Mouse (Mus musculus) bone marrow, adult 2 months (tissue): Measurements from ENCODE around the gene Erh. TPM values are rescaled to one million over a fixed set of nuclear protein-coding genes. Genes with fewer than 3 reads are reported as not detected.

Experiments used
- H3K27ac ChIP-seq: fragments of 200-500 bp; 2 replicates; pipeline ENCODE4 v1.5.1; 2012; ENCODE audit warnings: low read depth, mild to moderate bottlenecking, control low read depth, inconsistent platforms, low read length; ENCODE audit not compliant: control insufficient read depth, poor library complexity, insufficient read depth
- H3K4me1 ChIP-seq: fragments of 200-500 bp; 2 replicates; pipeline ENCODE4 v1.6.1; 2011; ENCODE audit warnings: low read length; ENCODE audit not compliant: control insufficient read depth, insufficient read depth
- H3K4me3 ChIP-seq: fragments of 200-500 bp; replicated peaks from 2 replicates; pipeline ENCODE3; 2011; ENCODE audit warnings: mild to moderate bottlenecking, low read depth, low read length, control low read depth; ENCODE audit not compliant: control insufficient read depth
- CTCF ChIP-seq: fragments of 200-500 bp; IDR thresholded peaks from 2 replicates; pipeline ENCODE4 v1.5.1; 2011; ENCODE audit warnings: low read length, control low read depth; ENCODE audit not compliant: control insufficient read depth, insufficient read depth
- POLR2A ChIP-seq: fragments of 200-500 bp; IDR thresholded peaks from 2 replicates; pipeline ENCODE4 v1.6.1; 2011; ENCODE audit warnings: low read depth, mild to moderate bottlenecking, control low read depth, low read length, borderline replicate concordance; ENCODE audit not compliant: control insufficient read depth
- WGBS: fragments of 180-500 bp; shearing (Covaris S2); methylation state at CpG from one replicate; pipeline ENCODE4 v1.1.7; 2018; 5-methylcytosine and 5-hydroxymethylcytosine counted together
- polyA plus RNA-seq: library from polyadenylated mRNA; stranded (reverse); fragments of >200 nt; gene quantifications from 2 replicates; pipeline ENCODE4 v1.2.4, GENCODE M21; 2011; ENCODE audit warnings: low replicate concordance; ENCODE audit not compliant: missing spikeins, insufficient read depth, insufficient read length

The Erh gene
- polyA plus RNA-seq, 1 experiment, result 18.9 TPM

DNA sequence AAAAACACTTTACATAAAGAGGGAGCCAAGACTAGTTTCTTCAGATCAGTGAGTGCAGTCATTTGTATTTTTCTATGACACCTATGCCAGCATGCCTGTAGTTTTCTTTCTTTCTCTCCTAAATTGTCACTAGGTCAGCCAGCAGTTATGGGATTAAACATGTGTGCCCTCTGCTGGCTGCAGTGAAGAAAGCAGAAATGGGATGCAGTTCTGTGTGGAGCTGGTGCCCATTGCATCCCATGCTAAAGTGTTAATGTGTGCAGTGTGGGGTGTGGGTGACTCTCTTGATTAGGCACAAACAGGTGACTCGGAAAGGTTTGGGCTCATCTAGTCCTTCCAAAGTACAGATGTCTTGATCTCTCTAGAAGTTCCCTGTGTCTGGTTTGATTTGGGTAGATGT lies 37.2 kb upstream of the Erh start:
- H3K27ac ChIP-seq, result no peak overlapping the region
- no peaks in the 10 kb centered on the region; the same call in 1 of the 2 replicates for H3K4me1 ChIP-seq
- TF ChIP-seq POLR2A (no peak), CTCF (peak; percentile 43)
- no peak overlapping the region for H3K4me3 ChIP-seq
- WGBS, result 84% methylated on average over 1 of the region's 1 CpGs

DNA sequence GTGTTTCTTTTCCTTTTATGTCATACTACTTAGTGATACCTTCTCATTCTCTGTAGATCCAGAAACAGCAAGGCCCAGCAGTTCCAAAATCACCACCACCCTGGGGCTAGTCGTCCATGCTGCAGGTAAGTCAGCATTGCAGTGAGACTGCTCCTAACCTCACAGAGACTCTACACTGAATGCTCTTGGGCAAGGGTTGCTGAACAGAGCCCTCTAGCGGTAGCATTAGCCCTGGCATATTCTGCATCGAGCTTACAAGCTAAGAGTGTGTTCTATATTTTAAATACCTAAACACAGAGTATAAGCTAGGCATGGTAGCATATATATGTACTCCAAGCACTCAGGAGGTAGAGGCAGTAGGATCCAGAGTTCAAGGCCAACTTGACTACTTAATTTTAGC lies 29.0 kb upstream of the Erh start:
- WGBS, result 8% methylated on average over 3 of the region's 3 CpGs
- no peak overlapping the region for H3K27ac ChIP-seq
- H3K4me1 ChIP-seq, result no peaks in the 10 kb centered on the region
- H3K4me3 ChIP-seq, result no peak overlapping the region
- TF ChIP-seq POLR2A (no peak), CTCF (peak; percentile 66)

DNA sequence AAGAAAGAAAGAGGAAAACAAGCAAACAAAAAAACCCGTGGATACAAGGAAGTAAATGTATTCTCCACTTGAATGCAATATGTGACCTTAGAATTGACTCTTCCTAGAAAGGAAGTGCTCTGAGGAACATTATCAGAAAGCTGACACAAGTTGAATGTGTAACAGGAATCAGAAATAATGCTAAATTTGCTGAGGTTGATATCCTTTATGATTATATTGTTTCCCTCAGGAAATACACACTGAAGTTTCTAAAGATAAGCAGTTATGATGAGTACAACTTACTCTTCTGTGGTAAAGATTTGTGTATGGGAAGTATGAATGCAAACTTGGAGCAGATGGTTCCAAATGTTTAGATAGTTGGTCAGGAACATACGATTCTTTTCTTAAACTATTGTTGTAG lies 24.2 kb upstream of the Erh start:
- H3K4me3 ChIP-seq, result no peak overlapping the region
- WGBS, result 43% methylated on average over 2 of the region's 2 CpGs
- no peak overlapping the region for H3K27ac ChIP-seq
- no peaks in the 10 kb centered on the region for H3K4me1 ChIP-seq
- TF ChIP-seq POLR2A (no peak), CTCF (no peak)

DNA sequence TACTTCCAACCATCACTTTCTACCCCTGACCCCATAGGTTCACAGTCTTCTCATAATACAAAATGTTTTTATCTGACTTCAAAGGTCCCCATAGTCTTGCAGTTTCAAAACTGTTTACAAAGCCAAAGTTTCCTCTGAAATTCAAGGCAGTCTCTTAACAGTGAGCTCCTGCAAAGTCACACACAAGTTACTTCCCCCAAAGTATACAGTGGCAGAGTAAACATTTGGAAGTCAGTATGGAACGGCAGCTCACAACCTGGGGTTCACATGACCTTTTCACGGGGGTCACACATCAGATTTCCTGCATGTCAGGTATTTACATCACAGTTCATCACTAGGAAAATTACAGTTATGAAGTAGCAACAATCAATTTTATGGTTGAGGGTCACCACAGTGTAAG lies 19.8 kb upstream of the Erh start:
- TF ChIP-seq CTCF (no peak), POLR2A (no peak)
- Histone ChIP-seq H3K27ac (no peak overlapping the region), H3K4me1 (no peaks in the 10 kb centered on the region), H3K4me3 (no peak overlapping the region)
- 82% methylated on average over 2 of the region's 2 CpGs for WGBS

DNA sequence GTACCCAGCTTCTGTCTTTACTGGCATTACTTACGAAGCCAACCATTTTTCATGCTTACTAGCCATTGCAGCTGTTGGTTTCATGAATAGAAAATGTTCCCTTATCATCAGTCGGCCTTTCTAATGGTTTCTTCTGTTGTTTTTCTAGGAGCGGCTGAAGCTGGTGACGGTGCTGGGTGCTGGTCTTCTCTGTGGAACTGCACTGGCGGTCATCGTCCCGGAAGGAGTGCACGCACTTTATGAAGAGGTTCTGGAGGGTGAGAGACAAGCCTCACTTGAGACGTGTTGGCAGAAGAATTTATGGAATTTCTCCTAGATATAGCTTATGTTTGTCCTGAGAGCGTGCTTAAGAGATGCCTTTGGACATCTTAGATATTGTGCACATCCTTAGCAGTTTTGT lies 18.2 kb upstream of the Erh start:
- TF ChIP-seq POLR2A (no peak), CTCF (no peak)
- Histone ChIP-seq H3K4me3 (no peak overlapping the region), H3K4me1 (no peaks in the 10 kb centered on the region), H3K27ac (no peak overlapping the region)
- 92% methylated on average over 10 of the region's 10 CpGs for WGBS

DNA sequence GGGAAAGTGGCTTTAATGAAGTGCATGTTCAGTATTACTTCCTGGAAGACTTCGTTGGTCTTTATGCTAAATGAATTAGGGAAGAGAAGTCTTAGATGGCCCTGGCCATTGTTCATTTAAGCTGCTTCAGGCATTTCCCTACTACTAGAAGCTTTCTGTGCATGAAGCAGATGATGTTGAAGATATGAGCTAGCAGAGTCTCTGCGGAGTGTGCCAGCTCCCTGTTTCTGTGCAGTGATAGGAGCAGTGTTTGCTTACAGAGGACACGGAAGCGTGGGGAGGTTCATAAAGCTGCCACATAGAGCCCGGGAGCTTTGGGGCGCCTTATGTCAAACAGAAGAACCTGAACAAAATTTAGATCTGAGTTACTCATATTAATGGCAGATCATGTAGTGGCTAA lies 14.5 kb upstream of the Erh start:
- no peak overlapping the region for H3K27ac ChIP-seq
- TF ChIP-seq CTCF (no peak), POLR2A (no peak)
- no peak overlapping the region for H3K4me3 ChIP-seq
- WGBS, result 59% methylated on average over 6 of the region's 6 CpGs
- no peaks in the 10 kb centered on the region for H3K4me1 ChIP-seq

DNA sequence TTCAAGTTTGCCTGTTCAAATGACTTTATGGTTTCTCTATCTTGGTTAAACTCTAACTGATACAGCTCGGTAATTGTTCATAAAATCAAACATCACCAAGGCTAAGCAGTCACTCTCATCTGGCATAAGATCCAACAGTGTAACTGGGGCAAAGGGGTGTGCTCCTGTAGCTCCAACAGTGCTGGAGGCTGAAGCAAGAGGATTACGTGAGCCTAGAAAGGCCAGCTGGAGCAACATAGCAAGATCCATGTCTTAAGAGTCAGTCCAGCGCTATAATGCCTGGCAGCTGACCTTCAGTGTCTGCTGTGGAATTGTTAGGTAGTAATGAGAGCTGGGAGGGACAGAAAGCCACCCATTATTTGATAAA lies 10.5 kb upstream of the Erh start:
- 93% methylated on average over 3 of the region's 3 CpGs for WGBS
- Histone ChIP-seq H3K4me3 (no peak overlapping the region), H3K27ac (no peak overlapping the region), H3K4me1 (no peaks in the 10 kb centered on the region)
- no peak for TF ChIP-seq POLR2A
- no peak for TF ChIP-seq CTCF

DNA sequence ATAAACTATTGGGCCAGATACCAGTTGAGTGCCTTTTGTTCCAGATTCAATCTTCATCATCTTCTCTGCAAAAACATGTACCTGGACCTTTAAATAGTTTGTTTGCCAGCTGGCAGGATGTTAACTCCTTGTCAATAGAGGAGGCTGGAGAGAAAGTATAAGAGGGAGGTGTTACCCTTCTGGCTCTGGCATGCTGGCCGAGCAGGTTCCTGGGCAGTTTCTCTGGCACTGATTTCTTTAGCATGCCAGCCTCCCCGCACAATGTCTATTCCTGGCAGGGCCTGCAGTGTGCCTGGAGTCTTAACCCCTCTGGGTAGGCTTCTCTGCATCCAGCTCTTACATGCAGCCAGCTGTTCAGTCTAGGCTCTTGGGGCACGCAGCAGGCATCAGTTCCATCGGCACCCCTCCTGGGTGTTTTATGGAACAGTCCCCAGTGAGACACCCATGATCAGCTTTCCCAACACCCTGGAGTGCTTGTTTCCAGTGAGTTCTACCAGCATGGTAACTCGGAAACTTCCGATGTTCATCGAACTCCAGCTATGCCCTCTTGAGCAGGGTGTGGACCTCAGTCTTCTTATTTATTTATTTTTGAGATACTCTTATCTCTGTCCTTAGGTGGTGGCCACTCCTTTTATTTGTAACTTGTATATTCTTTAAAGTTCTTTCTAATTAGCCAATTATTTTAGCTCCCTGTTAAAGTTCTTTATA lies 10.0 kb upstream of the Erh start:
- Histone ChIP-seq H3K27ac (no peak overlapping the region), H3K4me1 (no peaks in the 10 kb centered on the region), H3K4me3 (no peak overlapping the region)
- no peak for TF ChIP-seq CTCF
- TF ChIP-seq POLR2A, result no peak
- 86% methylated on average over 7 of the region's 7 CpGs for WGBS

DNA sequence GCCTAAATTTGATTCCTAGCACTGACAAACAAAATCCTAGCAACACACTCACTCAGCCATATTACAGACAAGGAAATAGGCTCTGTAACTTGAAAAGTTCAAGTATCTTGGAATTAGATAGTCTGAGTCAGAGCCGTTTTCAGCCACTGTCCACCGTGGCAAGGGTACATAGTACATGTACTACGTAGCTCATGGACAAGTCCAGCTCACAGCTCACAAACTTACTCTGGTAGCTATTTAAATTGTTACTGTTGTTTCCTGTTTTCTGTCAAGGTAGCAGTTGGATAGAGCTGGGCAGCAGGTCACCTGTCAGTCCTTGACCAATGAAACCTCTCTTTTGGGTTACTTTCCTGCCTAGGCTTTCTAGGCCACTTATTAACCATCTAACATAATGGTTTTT lies 2.2 kb upstream of the Erh start:
- Histone ChIP-seq H3K4me3 (no peak overlapping the region), H3K4me1 (peaks cover 6% of the 10 kb centered on the region), H3K27ac (no peak overlapping the region)
- 93% methylated on average over 3 of the region's 3 CpGs for WGBS
- TF ChIP-seq CTCF (no peak), POLR2A (no peak)
